Mouse (Mus musculus): ENCODE results near the gene Steap2.
"Not testable (repeated sequence)": the region's sequence is repeated elsewhere in the genome, so short reads cannot be mapped to it uniquely, and the experiment has no call there.

Steap2 gene

GRCm38 (mm10) chr5:5693956-5694653 lies at the start of gene Steap2:
Gene Steap2 (minus strand): TSS chr5:5694578.
- in situ Hi-C loops (cut with MboI; ENCODE audit: unreplicated experiment in 2 of 2): no loop called here

DNA sequence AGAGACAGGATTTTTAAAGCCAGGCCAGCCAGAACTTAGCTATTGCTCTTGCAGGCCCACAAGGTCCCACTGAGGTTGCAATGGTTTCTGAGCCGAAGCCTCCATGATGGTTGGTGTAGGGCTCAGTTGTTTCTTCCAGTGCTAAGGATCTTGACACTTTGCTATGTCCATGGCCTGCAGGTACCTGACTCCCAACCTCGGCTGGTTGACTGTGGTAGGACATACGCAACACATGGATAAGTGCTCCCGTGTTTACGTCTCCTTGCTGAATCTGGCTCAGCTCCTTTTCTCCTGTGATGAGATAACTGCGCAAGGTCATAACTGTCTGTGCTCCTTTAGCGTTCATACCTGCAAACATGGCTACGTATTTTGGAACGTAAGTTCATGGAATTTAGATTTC lies 40.1 kb upstream of the Steap2 start:
- in situ Hi-C loops (cut with MboI; ENCODE audit: unreplicated experiment in 2 of 2): no loop called here

DNA sequence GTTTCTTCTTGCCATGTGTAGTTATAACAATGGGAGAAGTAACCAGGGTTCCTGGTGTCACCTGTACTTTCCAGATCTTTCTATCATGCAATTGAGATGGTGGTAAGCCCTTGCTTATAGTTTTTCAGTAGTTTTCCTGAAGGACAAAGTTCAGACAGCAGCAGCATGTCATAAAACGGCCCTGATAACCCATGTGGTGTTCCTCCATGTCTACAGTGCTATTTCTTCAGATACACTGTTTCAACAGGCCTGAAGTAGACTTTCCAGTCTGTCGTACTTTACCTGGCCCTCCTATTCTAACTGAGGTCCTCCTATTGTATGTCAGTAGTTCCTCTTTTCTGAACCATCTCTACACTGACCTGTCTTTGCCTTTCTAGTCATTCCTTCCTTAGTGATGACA lies 38.5 kb upstream of the Steap2 start:
- in situ Hi-C loops (cut with MboI; ENCODE audit: unreplicated experiment in 2 of 2): no loop called here

DNA sequence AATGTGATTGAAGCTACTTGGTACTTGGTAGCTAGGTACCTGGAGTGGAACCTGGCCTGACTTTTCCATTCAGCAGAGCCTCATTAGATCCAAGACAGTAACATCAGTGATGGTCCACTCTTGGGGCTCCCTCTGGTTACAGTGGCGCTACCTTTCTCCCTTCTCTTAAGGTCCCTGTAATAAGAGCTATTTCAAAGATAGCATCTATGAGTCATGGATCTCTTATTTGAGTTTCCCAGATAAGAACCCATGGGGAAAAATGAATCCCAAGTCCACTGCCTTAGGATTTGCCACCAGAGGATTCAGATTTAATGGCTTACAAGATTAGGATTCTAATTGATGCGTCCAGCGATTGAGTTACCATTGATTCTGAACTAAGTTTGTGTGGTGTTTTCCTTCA lies 37.8 kb upstream of the Steap2 start:
- in situ Hi-C loops (cut with MboI; ENCODE audit: unreplicated experiment in 2 of 2): no loop called here

DNA sequence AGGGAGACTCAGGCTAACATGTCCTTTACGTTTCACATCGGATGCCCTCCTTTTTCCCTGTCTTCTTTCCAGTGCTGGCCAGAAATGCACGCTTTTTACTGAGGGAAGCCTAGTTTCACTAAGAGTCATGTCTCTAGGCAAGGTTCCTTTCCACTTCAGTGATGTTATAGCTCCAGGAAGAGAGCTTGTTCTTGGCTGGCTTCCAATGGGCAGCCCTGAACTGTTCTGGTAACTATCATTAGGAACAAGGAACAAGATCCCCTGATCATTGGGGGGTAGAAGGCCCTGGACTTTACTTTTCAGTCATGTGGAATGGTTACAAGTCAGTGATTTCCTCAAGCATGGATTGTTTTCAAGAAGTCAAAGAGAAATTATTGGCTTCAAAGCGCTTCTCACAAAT lies 35.5 kb upstream of the Steap2 start:
- in situ Hi-C loops (cut with MboI; ENCODE audit: unreplicated experiment in 2 of 2): no loop called here

DNA sequence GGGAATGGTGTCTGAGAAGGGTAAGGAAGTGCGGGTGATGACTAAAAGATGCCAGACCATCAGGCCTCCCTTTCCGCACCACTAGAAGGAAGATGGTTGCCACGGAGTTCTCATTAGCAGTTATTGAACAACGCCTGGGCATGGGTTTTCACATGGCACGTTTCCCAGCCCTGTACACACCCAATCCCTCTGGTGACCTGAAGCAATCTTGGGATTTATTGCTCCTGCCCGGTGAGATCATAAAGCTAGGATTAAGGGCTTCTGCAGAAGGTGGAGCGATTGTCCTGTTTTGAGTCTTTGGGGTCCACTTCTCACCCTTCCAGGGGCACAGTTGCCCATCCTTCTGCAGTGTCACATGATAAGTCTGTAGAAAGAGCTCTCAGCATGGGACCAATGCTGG lies 27.8 kb upstream of the Steap2 start:
- in situ Hi-C loops (cut with MboI; ENCODE audit: unreplicated experiment in 2 of 2): no loop called here

DNA sequence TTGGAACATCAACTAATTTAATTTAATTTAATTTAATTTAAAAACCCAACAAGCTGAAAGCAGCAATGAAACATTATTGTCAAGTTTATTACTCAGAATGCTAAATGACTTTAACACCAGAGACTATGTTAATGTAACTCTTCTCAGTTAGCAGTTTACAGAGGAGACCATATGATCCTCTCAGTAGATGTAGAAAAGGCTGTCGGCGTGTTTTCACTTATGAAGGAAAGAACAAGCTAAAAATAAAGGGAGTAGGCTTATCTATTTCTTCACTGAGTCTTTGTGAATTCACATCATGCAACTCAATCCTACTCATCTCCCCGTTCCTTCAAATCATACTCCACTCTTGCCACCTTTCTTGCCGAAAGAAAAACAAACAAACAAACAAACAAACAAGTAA lies 16.7 kb upstream of the Steap2 start:
- in situ Hi-C loops (cut with MboI; ENCODE audit: unreplicated experiment in 2 of 2): no loop called here

GRCm38 (mm10) chr5:5707341-5708278 lies 13.2 kb upstream of the Steap2 start:
- in situ Hi-C loops (cut with MboI; ENCODE audit: unreplicated experiment in 2 of 2): no loop called here

- in situ Hi-C loops (cut with MboI; ENCODE audit: unreplicated experiment in 2 of 2): no loop called here
These were observed 10.6 kb upstream of the Steap2 start for GRCm38 (mm10) chr5:5705019-5705418.

GRCm38 (mm10) chr5:5700386-5700785 lies 6.0 kb upstream of the Steap2 start:
- in situ Hi-C loops (cut with MboI; ENCODE audit: unreplicated experiment in 2 of 2): no loop called here

DNA sequence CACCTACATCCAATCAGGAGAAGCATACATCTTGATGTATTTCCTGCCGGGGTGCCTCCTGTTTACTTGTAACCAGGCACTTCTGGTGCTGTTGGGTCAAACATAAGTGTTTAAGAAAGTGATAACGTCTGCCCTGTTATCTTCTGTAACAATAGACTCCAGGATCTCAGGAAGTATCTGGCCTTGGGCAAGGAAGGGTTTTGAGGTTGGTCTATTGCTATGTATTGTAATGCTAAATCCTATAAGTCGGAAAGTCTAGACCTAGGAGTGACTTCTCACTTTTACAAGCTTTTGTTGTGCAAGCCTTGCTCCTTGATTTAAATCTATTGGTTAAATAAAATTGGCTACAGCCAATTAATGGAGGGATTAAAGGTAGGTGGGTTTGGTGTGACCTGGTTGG lies 4.5 kb upstream of the Steap2 start:
- in situ Hi-C loops (cut with MboI; ENCODE audit: unreplicated experiment in 2 of 2): no loop called here

DNA sequence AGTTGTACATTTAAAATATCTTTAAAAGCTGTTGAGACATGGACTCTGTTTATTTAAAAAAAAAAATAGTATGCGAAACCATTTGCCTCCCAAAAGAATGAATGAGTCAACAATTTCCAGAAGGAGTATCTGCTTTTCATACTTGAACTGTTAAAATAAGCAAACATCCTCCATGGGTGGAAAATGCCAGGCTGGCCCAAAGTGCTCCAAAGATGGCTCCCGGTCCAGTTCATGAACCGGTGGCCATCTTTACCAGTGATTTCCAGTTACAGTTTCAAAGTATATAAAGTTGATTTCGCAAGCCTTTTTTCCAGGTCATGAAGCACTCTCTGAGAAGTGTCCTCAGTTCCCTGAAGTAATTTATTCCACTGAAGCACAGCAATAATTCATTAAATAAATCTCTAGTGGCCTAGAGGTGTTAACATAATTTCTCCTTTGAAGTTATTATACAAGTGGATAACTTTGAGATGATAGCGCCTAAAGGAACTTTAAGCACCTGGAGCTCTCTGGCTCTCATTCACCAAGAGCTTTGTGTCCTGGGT lies 1.1 kb upstream of the Steap2 start:
- in situ Hi-C loops (cut with MboI; ENCODE audit: unreplicated experiment in 2 of 2): no loop called here

- in situ Hi-C loops (cut with MboI; ENCODE audit: unreplicated experiment in 2 of 2): no loop called here
These were observed 830 bp downstream of the Steap2 start for GRCm38 (mm10) chr5:5693541-5693955.

DNA sequence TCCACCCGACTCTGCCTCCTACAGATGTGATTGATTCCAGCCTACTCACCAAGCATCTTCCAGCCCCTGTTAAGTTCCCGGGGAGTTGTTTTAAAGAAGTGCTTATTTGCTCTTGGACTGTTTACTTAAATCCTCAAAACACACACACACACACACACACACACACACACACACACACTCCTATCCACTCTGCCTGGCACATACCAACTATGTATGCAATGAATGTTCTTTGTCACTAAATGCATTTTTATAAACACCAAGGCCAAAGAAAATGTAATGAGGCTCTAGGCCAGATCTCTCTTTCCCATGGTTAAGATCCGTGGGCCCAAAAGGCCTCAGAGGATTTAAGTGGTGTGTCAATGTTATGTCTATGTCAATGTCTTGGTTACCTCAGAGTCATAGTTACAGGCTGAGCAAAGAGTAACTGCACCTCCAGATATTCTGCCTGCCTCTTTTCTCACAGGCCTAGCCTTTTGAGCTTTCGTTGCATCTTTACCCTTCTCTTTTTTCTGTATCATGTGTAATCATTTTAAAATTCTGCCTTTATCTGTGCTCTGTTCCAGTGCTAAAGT lies 2.1 kb downstream of the Steap2 start:
- in situ Hi-C loops (cut with MboI; ENCODE audit: unreplicated experiment in 2 of 2): no loop called here

DNA sequence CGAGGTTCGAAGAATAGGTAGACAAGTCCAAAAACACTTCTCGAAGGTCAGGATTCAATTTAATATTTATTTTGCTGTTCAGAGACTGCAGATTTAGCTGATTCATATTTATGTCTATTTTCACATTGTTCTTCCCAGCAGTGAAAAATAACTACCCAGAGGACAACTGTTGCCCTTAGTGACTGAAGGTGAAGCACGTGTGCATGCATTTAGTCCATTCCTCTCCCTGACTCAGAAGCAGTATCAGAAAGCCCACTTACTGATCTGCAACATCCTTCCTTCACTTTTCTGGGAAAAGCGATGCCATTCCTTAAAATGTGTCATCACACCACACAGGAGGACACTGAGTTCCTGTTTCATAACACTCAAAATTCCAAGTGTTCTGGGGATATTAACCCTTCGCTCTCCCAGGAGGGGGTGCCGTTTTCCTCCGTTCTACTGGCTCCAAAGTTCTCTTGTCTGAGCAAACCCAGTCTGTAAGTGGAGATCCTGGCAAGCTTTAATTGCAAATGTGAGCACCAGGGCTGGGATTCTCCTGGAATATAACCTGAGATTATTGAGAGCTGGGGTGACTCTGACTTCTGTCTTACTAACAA lies 5.3 kb downstream of the Steap2 start:
- in situ Hi-C loops (cut with MboI; ENCODE audit: unreplicated experiment in 2 of 2): no loop called here

DNA sequence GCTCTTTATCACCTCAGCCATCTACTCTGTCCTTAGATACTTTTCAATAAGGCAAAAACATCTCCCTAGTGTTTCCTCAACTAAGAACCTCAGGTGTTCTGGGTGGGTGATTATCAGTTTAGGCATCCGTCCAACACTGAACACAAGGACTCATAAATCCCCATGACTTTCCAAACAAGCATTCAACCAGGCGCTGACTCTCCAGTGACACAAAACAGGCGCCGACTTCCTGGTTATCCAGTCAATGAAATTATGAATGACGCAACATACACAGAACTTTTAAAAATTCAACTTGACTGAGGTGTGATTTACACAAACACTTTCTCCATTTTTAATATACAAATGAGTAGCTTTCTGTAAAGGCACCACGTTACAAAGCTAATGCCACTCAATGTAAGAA lies 6.2 kb downstream of the Steap2 start:
- in situ Hi-C loops (cut with MboI; ENCODE audit: unreplicated experiment in 2 of 2): no loop called here

- in situ Hi-C loops (cut with MboI; ENCODE audit: unreplicated experiment in 2 of 2): no loop called here
These were observed 7.4 kb downstream of the Steap2 start for GRCm38 (mm10) chr5:5686973-5687372.

GRCm38 (mm10) chr5:5684946-5685345 lies 9.4 kb downstream of the Steap2 start:
- in situ Hi-C loops (cut with MboI; ENCODE audit: unreplicated experiment in 2 of 2): not testable (repeated sequence)

DNA sequence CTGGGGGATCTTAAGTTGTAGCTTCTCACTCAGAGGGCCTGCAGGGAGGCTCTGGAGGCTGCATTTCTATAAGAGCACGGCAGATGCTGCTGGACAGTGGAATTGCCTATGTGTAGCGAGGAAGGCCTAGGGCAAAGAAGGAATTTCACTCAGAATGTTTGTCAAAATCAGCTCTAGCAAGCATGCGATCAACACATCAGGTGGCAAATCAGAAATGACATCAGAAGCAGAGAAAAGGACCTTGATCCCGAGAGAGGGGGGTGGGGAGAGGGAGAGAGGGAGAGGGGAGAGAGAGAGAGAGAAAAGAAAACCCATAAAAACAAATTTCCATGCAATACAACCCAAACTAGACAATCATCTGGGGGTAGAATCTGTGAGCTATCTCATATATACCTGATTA lies 11.1 kb downstream of the Steap2 start:
- in situ Hi-C loops (cut with MboI; ENCODE audit: unreplicated experiment in 2 of 2): no loop called here

- in situ Hi-C loops (cut with MboI; ENCODE audit: unreplicated experiment in 2 of 2): no loop called here
These were observed 14.9 kb downstream of the Steap2 start for GRCm38 (mm10) chr5:5679459-5679858.

- in situ Hi-C loops (cut with MboI; ENCODE audit: unreplicated experiment in 2 of 2): no loop called here
These were observed 18.3 kb downstream of the Steap2 start for GRCm38 (mm10) chr5:5676082-5676481.

All from v-Abl transformed pro-B cells (cell line).